Mouse (Mus musculus) gastrocnemius, postnatal 10 days (tissue): Measurements from ENCODE around the gene Cd19. TPM values are rescaled to one million over a fixed set of nuclear protein-coding genes. Genes with fewer than 3 reads are reported as not detected.
"Not testable (repeated sequence)": the region's sequence is repeated elsewhere in the genome, so short reads cannot be mapped to it uniquely, and the experiment has no call there.

Source experiments
- DNase-seq: peaks from one replicate; pipeline ENCODE4 v3.0.0; 2021; ENCODE audit warnings: mixed read lengths
- total RNA-seq, 2 experiments: library from RNA; stranded (reverse); gene quantifications; 2 replicates each; pipeline ENCODE4 v1.2.3; 2021

The Cd19 gene
- total RNA-seq, 2 experiments from 2014 or later: 0.35 to 0.72 TPM

DNA sequence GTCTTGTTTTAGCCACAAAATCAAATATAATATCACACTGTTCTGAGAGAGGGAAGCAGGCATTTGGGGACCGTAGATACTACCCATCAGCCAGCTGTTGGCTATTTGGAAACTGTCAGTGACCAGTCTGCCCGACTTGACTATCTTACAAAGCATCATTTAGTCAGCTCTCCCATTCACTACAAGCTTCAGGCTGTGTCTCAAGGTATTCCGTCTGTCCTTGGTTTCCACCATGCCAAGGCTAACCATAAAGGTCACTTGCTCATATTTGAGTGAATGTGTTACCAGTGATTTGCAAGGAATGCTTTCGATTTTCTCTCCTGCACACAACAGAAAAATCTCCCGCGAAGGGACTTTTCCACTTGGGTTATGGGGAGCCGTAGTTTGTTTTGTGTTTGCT, 20.0 kb upstream of the Cd19 start:
- DNase-seq: no peak

DNA sequence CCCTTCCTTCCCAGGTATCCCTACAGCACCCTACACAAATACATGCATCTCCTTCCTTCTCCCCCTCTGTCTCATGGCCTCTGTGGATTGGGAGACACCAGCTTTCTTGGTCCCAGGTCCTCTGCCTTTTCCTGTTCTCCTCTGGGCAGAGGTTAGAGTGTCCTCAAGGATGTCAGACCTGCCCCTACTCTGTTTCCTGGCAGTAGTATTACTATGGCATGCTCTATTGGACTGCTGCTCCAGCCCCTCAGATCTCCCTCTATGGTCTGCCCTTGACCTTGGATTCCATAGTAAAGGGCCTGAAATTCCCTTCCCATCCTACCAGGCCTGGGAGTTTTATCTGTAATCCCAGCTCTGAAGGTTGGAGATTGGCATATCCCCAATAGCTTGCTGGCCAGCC, 15.5 kb upstream of the Cd19 start:
- DNase-seq: no peak

DNA sequence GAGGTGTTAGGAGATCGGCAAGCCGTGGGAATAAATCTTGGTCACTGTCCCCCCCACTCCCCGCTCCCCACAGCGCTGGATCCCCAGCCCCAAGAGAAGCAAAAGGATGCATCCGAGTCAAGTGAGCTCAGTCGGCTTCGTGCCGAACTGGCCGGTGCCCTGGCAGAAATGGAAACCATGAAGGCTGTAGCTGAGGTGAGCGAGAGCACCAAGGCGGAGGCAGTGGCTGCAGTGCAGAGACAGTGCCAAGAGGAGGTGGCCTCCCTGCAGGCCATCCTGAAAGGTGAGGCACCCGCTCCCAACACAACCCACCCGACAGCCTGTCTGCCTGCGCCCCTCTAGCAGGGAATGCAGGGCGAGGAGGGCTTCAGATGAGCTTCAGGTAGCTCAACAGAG, 14.8 kb upstream of the Cd19 start:
- no peak for DNase-seq

- peak; percentile 100 for DNase-seq
Observed at GRCm38 (mm10) chr7:126428631-126429502, 14.2 kb upstream of the Cd19 start, which contains the start of gene Rabep2. TSS of gene Rabep2 (plus strand) at chr7:126428759.

GRCm38 (mm10) chr7:126428154-126428553, 13.5 kb upstream of the Cd19 start:
- DNase-seq: no peak

DNA sequence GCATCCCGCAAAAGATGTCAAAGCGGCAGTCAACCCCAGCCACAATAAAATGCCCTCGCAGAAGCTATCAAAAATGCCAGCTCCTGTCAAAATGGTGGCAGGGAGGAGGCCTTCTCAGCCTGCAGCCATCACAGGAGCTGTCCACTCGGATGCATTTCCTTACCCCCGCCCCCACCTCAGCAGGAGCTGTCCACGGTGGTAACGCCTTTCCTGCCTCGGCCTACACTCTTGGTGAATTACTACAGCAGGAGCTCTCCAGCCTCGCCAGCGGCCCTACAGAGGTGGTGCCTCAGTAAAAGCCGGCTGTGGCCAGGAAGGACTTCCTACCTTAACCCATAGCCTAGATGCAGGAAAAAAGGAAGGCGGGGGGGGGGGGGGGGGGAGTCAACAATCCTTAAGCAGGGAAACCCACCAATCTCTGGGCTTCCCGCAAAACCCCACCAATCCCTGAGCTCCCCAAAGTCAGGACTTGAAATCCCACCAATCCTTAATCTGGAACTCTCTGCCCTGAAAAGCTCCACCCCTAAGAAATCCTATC, 12.7 kb upstream of the Cd19 start:
- no peak for DNase-seq

DNA sequence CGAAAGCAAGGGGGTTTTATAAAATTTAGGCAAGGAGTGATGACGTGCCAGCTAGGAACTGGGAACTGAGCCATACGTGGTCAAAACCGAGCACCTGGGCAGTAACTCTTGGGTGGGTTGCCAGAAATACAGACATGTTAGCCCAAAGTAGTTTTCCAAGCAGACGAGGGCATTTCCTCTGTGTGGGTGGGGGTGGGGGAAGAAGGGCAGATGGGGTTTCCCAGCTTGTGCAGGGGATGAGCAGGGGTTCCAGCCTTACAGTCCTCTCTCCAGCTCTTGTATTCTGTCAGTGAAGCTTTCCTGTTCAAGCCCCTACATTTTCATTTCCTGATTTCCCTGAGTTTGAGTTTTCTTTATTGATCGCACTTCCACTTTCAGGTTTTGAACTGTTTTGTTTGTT, 9.5 kb upstream of the Cd19 start:
- DNase-seq: no peak

DNA sequence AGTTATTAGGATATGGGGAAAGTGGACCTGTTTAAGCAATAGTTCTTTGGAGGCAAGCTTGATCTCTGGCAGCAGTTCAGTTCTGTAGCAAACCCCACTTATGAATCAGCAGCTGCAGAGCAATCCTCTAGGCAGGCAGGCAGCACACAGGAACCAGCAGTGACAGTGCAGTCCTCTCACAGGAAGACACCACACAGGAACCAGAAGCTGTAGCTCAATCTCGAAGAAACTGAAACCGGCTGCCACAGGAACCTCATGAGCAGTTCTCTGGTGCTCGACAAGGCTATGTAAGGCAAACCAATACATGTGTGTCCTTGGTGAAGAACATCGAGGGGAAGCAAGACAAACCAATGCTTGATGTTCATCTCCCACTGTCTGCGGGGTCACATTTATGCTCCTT, 7.1 kb upstream of the Cd19 start:
- DNase-seq: no peak

DNA sequence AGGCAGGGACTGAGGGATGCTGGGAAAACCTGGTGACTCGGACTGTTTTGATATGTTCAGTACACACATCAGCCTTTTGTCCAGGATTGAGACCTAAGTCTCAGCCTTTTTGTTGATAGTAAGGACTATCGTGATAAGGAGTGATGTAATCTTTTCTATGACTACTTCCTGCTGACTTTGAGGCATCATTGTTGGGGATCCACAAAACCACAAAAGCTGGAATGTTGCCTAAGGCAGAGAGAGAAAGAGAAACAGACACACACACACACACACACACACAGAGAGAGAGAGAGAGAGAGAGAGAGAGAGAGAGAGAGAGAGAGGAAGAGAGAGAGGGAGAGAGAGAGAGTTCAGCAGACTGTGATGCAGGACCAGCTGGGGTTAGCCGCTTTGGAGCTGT, 3.8 kb upstream of the Cd19 start:
- DNase-seq: no peak

- no peak for DNase-seq
Observed at GRCm38 (mm10) chr7:126417606-126418005, 2.9 kb upstream of the Cd19 start.

GRCm38 (mm10) chr7:126417045-126417444, 2.4 kb upstream of the Cd19 start:
- no peak for DNase-seq

GRCm38 (mm10) chr7:126416615-126417014, 1.9 kb upstream of the Cd19 start:
- DNase-seq: no peak

DNA sequence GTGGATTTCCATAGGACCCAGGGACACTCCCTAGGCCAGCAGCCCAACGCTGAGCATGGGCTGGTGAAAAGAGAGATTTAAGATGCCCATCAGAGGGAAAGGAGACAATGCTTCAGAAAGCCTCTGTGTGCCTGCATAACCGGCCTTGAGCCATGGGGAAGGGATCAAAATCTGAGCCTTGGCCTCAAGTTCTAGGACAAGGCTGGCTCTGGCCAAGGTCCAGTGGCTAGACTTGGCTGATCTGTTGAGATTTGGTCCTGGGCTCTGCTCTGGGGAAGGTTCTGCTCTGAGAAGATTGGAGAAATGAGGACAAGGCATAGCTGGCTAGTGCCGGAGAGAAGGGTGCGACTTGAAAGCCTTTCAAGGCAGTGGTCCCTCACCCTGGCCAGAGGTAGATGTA, 3.6 kb downstream of the Cd19 start:
- no peak for DNase-seq

DNA sequence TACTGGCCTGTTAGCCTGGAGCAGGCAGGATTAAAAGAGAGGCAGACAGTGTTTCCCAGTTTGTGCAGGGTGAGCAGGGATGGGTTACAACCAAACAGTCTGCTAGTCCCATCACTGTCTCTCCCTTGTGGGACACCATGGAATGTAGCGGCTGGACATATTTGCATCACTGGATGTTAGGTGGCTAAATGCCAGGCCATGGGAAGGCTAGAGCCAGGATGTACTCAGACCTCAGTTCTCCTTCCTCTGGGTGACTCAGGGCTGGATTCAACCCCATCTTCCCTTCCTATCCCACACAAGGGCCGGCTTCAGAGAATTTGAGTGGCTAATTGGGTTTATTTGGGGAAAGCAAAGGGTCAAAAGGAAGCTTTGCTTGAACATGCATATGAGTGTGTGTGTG, 6.0 kb downstream of the Cd19 start:
- DNase-seq: no peak

- DNase-seq: not testable (repeated sequence)
Observed at GRCm38 (mm10) chr7:126402518-126402917, 12.2 kb downstream of the Cd19 start.

- DNase-seq: peak; percentile 87
Observed at GRCm38 (mm10) chr7:126399548-126399947, 15.1 kb downstream of the Cd19 start.

- no peak for DNase-seq
Observed at GRCm38 (mm10) chr7:126397822-126398221, 16.9 kb downstream of the Cd19 start.

DNA sequence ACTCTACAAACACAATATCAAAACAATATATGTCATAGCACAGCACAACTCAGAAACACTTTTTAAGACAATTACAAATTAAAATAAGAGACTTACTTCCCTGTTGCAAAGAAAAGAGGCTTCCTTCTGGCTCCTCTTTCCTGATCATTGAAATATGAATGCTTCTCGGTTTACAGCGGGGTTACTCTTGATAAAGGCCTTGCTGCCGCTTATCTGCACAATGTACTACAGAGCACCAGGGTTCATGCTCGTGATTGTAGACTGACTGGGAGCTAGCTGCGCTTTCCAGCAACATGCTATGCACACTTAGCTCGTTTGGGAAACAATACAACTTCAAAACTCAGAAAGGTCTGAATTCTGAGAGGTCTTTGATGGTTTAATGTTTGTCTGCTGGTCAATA, 17.5 kb downstream of the Cd19 start:
- DNase-seq: no peak

DNA sequence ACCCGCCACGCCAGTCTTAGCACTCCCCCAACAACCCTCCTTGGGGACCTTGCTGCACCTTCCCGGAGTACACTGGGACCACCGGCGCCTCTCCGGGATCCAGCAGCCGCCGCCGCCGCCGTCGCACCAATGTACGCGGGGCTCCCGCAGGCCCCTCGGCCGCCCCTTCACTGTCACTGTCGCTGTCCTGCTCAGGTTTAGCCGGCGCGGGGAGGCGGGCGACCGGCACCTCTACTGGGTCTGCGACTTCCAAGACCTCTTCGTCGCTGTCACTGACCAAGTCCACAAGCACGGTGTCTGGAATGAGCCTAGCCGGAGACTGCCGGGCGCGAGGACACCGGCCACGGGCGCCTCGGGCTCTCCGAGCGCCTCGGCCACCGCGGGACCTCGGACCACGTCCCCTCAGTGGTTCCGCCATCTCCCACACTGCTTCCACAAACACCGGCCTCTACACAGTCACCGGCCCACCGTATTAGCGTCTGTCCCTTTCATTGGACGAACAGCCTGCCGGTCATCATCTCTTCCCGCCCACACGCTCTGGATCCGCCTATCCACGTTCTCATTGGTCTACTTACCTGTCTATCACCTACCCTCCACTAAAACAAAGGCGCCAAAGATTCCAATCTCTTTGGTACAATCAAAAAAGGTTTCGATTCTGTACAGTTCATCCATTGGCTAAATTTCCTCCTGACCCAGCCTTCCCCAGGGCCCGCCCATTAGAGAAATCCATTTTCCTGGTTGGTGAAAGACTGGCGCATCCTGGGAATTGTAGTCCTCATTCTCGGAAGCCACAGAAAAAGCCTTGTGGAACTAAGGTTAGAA, 18.2 kb downstream of the Cd19 start, which contains the start of gene Nfatc2ip:
Nfatc2ip (minus strand) TSS at position 440 of the 822 bp plus-strand sequence.
- DNase-seq: peak; percentile 88

- not testable (repeated sequence) for DNase-seq
Observed at GRCm38 (mm10) chr7:126392086-126392884, 22.4 kb downstream of the Cd19 start.

DNA sequence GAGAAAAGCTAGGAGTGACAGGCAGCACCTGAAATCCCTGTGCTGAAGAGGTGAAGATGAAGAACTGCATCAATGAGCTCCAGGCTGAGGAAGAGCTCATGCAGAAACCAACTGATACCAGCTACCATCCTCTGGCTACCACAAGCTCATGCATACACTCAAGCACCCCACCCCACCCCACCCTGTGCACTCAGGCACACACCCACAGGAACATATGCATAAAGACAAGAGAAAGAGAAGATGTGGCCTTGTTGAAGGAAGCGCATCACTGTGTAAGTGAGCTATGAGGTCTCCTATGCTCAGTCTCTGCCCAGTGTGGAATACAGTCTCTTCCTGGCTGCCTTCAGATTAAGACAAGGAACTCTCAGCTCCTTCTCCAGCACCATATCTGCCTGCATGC, 26.5 kb downstream of the Cd19 start:
- DNase-seq: no peak

- DNase-seq: no peak
Observed at GRCm38 (mm10) chr7:126383565-126383964, 31.1 kb downstream of the Cd19 start.
